Comparison of ENCODE assay signal across 8 mouse cellular contexts in genomic region chr9:105693854-105694253, GRCm38 (mm10). TPM values are rescaled to one million over a fixed set of nuclear protein-coding genes. Genes with fewer than 3 reads are reported as not detected.
DNase-seq lines count a peak whose midpoint lies in the region; ATAC-seq and TF ChIP-seq lines count a peak whose summit lies in the region.

No protein-coding gene starts in this region.

- peak; percentile 53 for ATAC-seq in heart, postnatal 0 days (ENCODE audit: insufficient read depth, low read depth)

- no peak for TF ChIP-seq EP300 in heart, postnatal 0 days (IDR thresholded peaks at IDR 0.05; ENCODE audit: low read depth)

- no peak overlapping the region for H3K27ac ChIP-seq in heart, postnatal 0 days (ENCODE audit: low read depth)

- no peak overlapping the region for H3K9ac ChIP-seq in heart, postnatal 0 days (replicated peaks; ENCODE audit: low read depth, low read length)

- no peaks in the 10 kb centered on the region for H3K27me3 ChIP-seq in E14TG2a.4 (ENCODE audit: insufficient read depth, low read length)
- no peaks in the 10 kb centered on the region for H3K27me3 ChIP-seq in heart, postnatal 0 days (ENCODE audit: control insufficient read depth, insufficient read depth, low read length)

- H3K9me3 ChIP-seq in E14TG2a.4 (ENCODE audit: low read length): no peaks in the 10 kb centered on the region
- no peaks in the 10 kb centered on the region for H3K9me3 ChIP-seq in heart, postnatal 0 days (replicated peaks; ENCODE audit: control insufficient read depth, low read length)

- no peak overlapping the region for H3K4me2 ChIP-seq in heart, postnatal 0 days (ENCODE audit: low read depth, low read length)

- peak; percentile 70 for DNase-seq in adrenal gland, adult 8-10 months
- DNase-seq in embryo, embryonic 9.5 days (ENCODE audit: extremely low spot score): peak; percentile 83
- peak; percentile 79 for DNase-seq in heart, postnatal 0 days (ENCODE audit: low spot score)
- peak; percentile 13 for DNase-seq in large intestine, adult 2 months (ENCODE audit: low read depth, low spot score)
- peak; percentile 90 for DNase-seq in lung, postnatal 14 days
- peak; percentile 40 for DNase-seq in right cerebral cortex, postnatal 25 days
- peak; percentile 75 to 89 for DNase-seq in urinary bladder, postnatal 4 days (ENCODE audit: low spot score in 2 of 2)

- WGBS in heart, postnatal 0 days: 8% methylated on average over 5 of the region's 5 CpGs
- 2% methylated on average over 5 of the region's 5 CpGs for WGBS in large intestine, adult 2 months

- TF ChIP-seq CTCF in E14TG2a.4 (conservative IDR thresholded peaks at IDR 0.05; ENCODE audit: low read length): peak; percentile 73
- TF ChIP-seq CTCF in heart, postnatal 0 days (IDR thresholded peaks at IDR 0.05; ENCODE audit: low read depth): peak; percentile 92

- H3K36me3 ChIP-seq in E14TG2a.4 (ENCODE audit: insufficient read depth, low read length): peaks cover 4% of the 10 kb centered on the region
- H3K36me3 ChIP-seq in heart, postnatal 0 days (replicated peaks; ENCODE audit: control insufficient read depth, insufficient read depth, low read length): 0 out of 2 replicates have a peak, but pooled peaks cover 3% of the 10 kb centered on the region

- H3K4me1 ChIP-seq in E14TG2a.4 (replicated peaks; ENCODE audit: low read depth, low read length): peaks cover 17% of the 10 kb centered on the region
- H3K4me1 ChIP-seq in heart, postnatal 0 days (ENCODE audit: control insufficient read depth, insufficient read depth): peaks cover 20% of the 10 kb centered on the region

- no peak overlapping the region for H3K4me3 ChIP-seq in E14TG2a.4 (replicated peaks; ENCODE audit: low read length)
- H3K4me3 ChIP-seq in heart, postnatal 0 days (ENCODE audit: low read depth, low read length): no peak overlapping the region

RNA-seq across cellular contexts. Expression of gene Pik3r4, which starts 51.1 kb away (rescaled TPM):
- 10 to 100 TPM; 39.9 to 48.7 (median 45.2) TPM for total RNA-seq in adrenal gland, adult 8-10 months (2022)
- total RNA-seq in heart, postnatal 0 days (2014; rRNA removed; ENCODE audit: low replicate concordance): 20.4 and 45.3 TPM in 2 replicates
- polyA plus RNA-seq in heart, postnatal 0 days (2015; fragmentation: Nextera tagmentation; extraction: Ambion mirVana): 10.2 TPM in 2 replicates
- 10.2 and 11.7 TPM in 2 replicates for polyA plus RNA-seq in large intestine, adult 2 months (2012; rRNA removed)

Comparison
In these comparisons a context has a peak if more than half of its experiments do, and no peak if none do; other contexts are left out.
1. DNase-seq: peak in every context shown above with its lines; median percentile 90 in lung, postnatal 14 days; 83 in embryo, embryonic 9.5 days; 82 in urinary bladder, postnatal 4 days; 79 in heart, postnatal 0 days; 70 in adrenal gland, adult 8-10 months; 40 in right cerebral cortex, postnatal 25 days; 13 in large intestine, adult 2 months.